Mouse (Mus musculus): ENCODE results near the gene Cmtm2b. TPM values are rescaled to one million over a fixed set of nuclear protein-coding genes. Genes with fewer than 3 reads are reported as not detected.
A peak's percentile ranks its signal among the peaks of the same experiment; 100 is the strongest.

The Cmtm2b gene
- polyA plus RNA-seq, 1 experiment from 2014 or later, result not detected

DNA sequence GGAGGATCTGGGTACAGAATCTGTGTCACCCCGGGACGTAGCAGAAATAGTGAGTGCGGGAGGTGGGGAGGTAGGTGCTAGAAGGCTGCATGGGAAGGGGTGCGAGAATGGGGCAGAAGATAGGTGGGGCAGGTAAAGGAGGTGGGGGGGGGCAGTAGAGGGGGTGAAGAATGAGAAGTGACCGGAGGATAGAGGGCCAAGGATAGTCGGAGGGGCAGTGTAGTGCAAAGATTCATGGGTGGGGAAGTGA is 17.9 kb downstream of the Cmtm2b start:
- H3K4me1 ChIP-seq (ENCODE audit: control insufficient read depth, low read depth, low read length), result no peaks in the 10 kb centered on the region; the same call in 1 of the 2 replicates
- H3K27ac ChIP-seq (ENCODE audit: low read length), result peak overlapping the region; percentile 53; the same call in 1 of the 2 replicates
- no peaks in the 10 kb centered on the region for H3K9me3 ChIP-seq (replicated peaks; ENCODE audit: control insufficient read depth, low read length)
- H3K36me3 ChIP-seq (ENCODE audit: control insufficient read depth, insufficient read depth), result no peaks in the 10 kb centered on the region
- WGBS (ENCODE audit: insufficient replicate concordance), result 5% methylated on average over 6 of the region's 6 CpGs
- peaks cover 11% of the 10 kb centered on the region; the same call in 1 of the 2 replicates for H3K27me3 ChIP-seq (ENCODE audit: control insufficient read depth, insufficient read depth, low read depth, low read length)
- H3K4me3 ChIP-seq (ENCODE audit: low read depth, low read length), result peak overlapping the region; percentile 61
- H3K4me2 ChIP-seq (ENCODE audit: low read depth, low read length), result peak overlapping the region; percentile 60
- H3K9ac ChIP-seq (ENCODE audit: low read depth, low read length), result peak overlapping the region; percentile 59; the same call in 1 of the 2 replicates
- ATAC-seq (ENCODE audit: low read depth), result no peak

DNA sequence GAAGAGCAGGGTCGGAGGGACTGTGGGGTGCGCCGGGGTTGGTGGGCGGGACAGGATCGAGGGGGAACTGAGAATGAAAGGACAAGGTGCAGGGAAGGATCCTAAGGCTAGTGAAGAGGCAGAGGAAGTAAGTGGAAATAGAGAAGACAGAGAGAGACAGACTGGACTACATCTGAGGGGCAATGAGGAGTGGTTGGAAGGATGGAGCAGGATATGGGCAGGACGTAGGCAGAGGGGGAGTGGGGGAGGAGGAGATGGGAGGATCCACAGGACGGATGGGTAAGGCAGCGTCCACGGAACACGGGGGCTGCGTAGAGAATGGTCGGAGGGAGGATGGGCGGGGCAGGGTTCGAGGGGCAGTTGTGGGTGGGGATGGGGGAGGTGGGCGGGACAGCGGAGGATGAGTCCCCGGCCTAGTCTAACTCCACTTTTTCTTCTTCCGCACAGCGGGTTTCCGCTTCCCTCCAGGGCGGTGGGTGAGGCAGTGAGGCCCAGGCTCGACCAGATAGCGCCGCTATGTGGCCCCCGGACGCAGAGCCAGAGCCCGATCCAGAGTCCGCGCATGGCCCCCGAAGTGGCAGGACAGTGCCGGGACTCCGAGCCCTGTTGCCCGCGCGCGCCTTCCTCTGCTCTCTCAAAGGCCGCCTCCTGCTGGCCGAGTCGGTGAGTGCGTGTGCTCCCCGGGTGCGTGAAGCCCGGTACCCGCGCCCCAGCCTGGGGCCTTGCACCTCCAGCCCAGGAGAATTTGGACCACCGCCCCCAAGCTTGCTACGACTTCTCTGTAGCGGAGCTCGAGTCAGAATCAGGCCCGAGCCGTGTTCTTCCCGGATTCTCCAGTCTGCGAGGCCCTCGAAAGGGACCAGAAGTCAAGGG is 18.4 kb downstream of the Cmtm2b start:
- Histone ChIP-seq H3K9ac (ENCODE audit: low read depth, low read length) (peak overlapping the region; percentile 59), H3K27me3 (ENCODE audit: control insufficient read depth, insufficient read depth, low read depth, low read length) (peaks cover 11% of the 10 kb centered on the region; the same call in 1 of the 2 replicates), H3K9me3 (replicated peaks; ENCODE audit: control insufficient read depth, low read length) (no peaks in the 10 kb centered on the region), H3K27ac (ENCODE audit: low read length) (peak overlapping the region; percentile 54), H3K4me2 (ENCODE audit: low read depth, low read length) (peak overlapping the region; percentile 60), H3K36me3 (ENCODE audit: control insufficient read depth, insufficient read depth) (no peaks in the 10 kb centered on the region), H3K4me1 (ENCODE audit: control insufficient read depth, low read depth, low read length) (no peaks in the 10 kb centered on the region; the same call in 1 of the 2 replicates), H3K4me3 (ENCODE audit: low read depth, low read length) (peak overlapping the region; percentile 61)
- under 1% methylated on average over 51 of the region's 54 CpGs for WGBS (ENCODE audit: insufficient replicate concordance)
- ATAC-seq (ENCODE audit: low read depth), result peak; percentile 62

DNA sequence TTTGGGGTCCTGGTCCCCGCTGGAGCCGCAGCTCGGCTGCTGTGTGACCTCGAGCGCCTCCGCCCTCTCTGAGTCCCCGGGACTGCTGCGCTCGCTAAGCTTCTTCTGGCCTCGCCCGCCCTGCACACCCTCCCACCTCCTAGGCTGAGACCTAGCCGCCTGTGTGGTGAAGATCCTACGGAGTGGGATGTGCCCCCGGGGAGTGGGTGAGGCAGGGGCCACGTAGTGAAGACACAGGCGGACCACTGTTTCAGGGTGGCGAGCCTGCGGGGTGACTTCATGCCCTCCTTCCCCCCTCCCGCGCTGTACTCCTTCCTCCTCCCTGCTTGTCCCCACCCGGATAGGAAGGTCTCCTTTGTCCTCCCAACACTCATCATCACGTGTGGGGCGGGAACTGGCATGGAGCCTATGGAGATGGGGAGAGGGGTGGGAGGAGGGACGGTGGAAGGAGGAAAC is 19.1 kb downstream of the Cmtm2b start:
- Histone ChIP-seq H3K27me3 (ENCODE audit: control insufficient read depth, insufficient read depth, low read depth, low read length) (peaks cover 11% of the 10 kb centered on the region; the same call in 1 of the 2 replicates), H3K27ac (ENCODE audit: low read length) (peak overlapping the region; percentile 54), H3K9me3 (replicated peaks; ENCODE audit: control insufficient read depth, low read length) (no peaks in the 10 kb centered on the region), H3K9ac (ENCODE audit: low read depth, low read length) (peak overlapping the region; percentile 59), H3K4me1 (ENCODE audit: control insufficient read depth, low read depth, low read length) (no peaks in the 10 kb centered on the region; the same call in 1 of the 2 replicates), H3K36me3 (ENCODE audit: control insufficient read depth, insufficient read depth) (no peaks in the 10 kb centered on the region), H3K4me2 (ENCODE audit: low read depth, low read length) (peak overlapping the region; percentile 60), H3K4me3 (ENCODE audit: low read depth, low read length) (peak overlapping the region; percentile 61)
- 4% methylated on average over 24 of the region's 24 CpGs for WGBS (ENCODE audit: insufficient replicate concordance)
- peak; percentile 38 for ATAC-seq (ENCODE audit: low read depth)

DNA sequence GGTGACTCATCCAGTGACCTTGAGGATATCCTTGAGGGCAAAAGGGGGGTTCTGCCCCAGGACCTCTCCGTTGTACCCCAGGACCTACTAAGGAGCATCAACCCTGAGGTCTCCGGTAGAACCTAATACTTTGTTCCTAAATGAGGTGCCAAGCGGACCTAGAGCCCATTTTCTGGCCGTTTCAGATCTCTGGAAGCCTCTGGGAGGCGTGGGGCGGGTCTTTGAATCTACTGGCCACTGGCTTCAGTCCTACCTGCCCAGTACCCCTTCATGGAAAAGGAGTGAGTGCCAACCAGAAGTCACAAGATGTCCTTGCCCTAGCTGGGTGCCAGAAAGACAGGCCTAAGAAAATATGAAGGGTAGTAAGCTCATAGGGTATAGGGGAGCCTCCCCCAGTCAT is 19.6 kb downstream of the Cmtm2b start:
- Histone ChIP-seq H3K36me3 (ENCODE audit: control insufficient read depth, insufficient read depth) (no peaks in the 10 kb centered on the region), H3K9me3 (replicated peaks; ENCODE audit: control insufficient read depth, low read length) (no peaks in the 10 kb centered on the region), H3K4me3 (ENCODE audit: low read depth, low read length) (peak overlapping the region; percentile 61), H3K9ac (ENCODE audit: low read depth, low read length) (no peak overlapping the region), H3K27ac (ENCODE audit: low read length) (peak overlapping the region; percentile 15; the same call in 1 of the 2 replicates), H3K4me1 (ENCODE audit: control insufficient read depth, low read depth, low read length) (no peaks in the 10 kb centered on the region; the same call in 1 of the 2 replicates), H3K27me3 (ENCODE audit: control insufficient read depth, insufficient read depth, low read depth, low read length) (peaks cover 11% of the 10 kb centered on the region; the same call in 1 of the 2 replicates), H3K4me2 (ENCODE audit: low read depth, low read length) (peak overlapping the region; percentile 60; the same call in 1 of the 2 replicates)
- WGBS (ENCODE audit: insufficient replicate concordance), result 47% methylated on average over 6 of the region's 6 CpGs
- no peak for ATAC-seq (ENCODE audit: low read depth)

DNA sequence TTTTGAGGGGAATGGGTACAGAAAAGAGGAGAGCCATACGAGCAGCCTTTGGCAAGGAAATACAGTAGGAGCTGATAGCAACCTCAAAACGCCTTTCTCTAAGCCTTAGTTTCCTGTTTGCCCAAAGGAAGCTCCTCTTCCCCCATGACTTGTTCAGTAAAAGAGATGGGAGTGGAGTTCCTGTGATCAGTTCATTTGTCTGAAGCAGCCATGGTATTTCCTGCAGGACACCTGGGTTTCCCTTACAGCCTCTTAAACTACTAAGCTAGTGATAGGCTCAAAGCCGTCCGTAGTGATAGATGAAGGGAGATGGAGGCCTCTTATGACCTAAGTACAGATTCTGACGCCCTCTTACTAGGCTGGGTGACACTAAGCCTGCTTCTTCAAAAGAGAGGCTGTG is 20.4 kb downstream of the Cmtm2b start:
- 49% methylated on average over 5 of the region's 5 CpGs for WGBS (ENCODE audit: insufficient replicate concordance)
- Histone ChIP-seq H3K4me1 (ENCODE audit: control insufficient read depth, low read depth, low read length) (no peaks in the 10 kb centered on the region; the same call in 1 of the 2 replicates), H3K9ac (ENCODE audit: low read depth, low read length) (no peak overlapping the region), H3K27me3 (ENCODE audit: control insufficient read depth, insufficient read depth, low read depth, low read length) (peaks cover 11% of the 10 kb centered on the region; the same call in 1 of the 2 replicates), H3K9me3 (replicated peaks; ENCODE audit: control insufficient read depth, low read length) (no peaks in the 10 kb centered on the region), H3K4me3 (ENCODE audit: low read depth, low read length) (no peak overlapping the region), H3K27ac (ENCODE audit: low read length) (no peak overlapping the region), H3K36me3 (ENCODE audit: control insufficient read depth, insufficient read depth) (no peaks in the 10 kb centered on the region), H3K4me2 (ENCODE audit: low read depth, low read length) (no peak overlapping the region)
- no peak for ATAC-seq (ENCODE audit: low read depth)

DNA sequence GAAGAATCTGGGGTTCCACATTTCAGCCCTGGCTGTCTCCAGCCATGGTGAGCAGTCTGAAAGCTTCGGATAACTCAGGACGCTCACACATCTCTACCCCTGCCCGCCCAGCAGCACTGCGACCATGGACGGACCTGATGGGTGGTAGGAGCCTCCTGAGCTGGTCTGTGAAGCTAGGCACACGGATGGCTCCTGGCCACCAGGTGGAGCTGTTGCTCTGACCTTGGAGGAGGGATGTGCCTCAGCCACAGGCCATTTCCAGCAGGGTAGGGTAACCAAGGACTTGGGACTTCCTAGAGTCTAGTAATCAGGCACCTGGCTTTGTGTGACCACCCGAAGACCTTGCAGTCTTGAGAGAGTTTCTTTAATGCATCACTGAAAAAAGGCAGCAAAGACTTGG is 21.9 kb downstream of the Cmtm2b start:
- peak; percentile 25; the same call in 1 of the 2 replicates for ATAC-seq (ENCODE audit: low read depth)
- no peak overlapping the region for H3K9ac ChIP-seq (ENCODE audit: low read depth, low read length)
- no peak overlapping the region for H3K4me2 ChIP-seq (ENCODE audit: low read depth, low read length)
- H3K36me3 ChIP-seq (ENCODE audit: control insufficient read depth, insufficient read depth), result no peaks in the 10 kb centered on the region
- WGBS (ENCODE audit: insufficient replicate concordance), result 12% methylated on average over 7 of the region's 7 CpGs
- no peaks in the 10 kb centered on the region; the same call in 1 of the 2 replicates for H3K4me1 ChIP-seq (ENCODE audit: control insufficient read depth, low read depth, low read length)
- H3K27me3 ChIP-seq (ENCODE audit: control insufficient read depth, insufficient read depth, low read depth, low read length), result peaks cover 11% of the 10 kb centered on the region; the same call in 1 of the 2 replicates
- no peaks in the 10 kb centered on the region for H3K9me3 ChIP-seq (replicated peaks; ENCODE audit: control insufficient read depth, low read length)
- H3K4me3 ChIP-seq (ENCODE audit: low read depth, low read length), result no peak overlapping the region
- no peak overlapping the region for H3K27ac ChIP-seq (ENCODE audit: low read length)

DNA sequence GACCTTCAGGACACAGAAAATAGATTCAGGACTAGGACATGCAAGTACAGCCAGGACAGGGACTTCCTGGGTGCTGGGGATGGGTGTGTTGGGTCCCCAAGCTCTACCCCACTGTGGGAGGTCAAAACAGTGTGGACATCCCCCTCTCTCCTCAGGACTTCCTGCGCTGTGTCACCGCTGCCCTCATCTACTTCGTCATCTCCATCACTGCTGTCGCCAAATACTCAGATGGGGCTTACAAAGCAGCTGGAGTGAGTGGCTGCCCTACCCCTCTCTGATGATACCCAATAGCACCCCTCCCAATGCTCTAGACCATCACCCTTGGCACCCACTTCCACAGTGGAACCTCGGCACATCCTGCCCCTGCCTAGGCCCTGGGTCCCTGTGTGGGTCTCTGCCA is 22.6 kb downstream of the Cmtm2b start:
- WGBS (ENCODE audit: insufficient replicate concordance), result 77% methylated on average over 5 of the region's 5 CpGs
- no peak overlapping the region for H3K4me3 ChIP-seq (ENCODE audit: low read depth, low read length)
- ATAC-seq (ENCODE audit: low read depth), result no peak
- H3K9ac ChIP-seq (ENCODE audit: low read depth, low read length), result no peak overlapping the region
- H3K4me1 ChIP-seq (ENCODE audit: control insufficient read depth, low read depth, low read length), result no peaks in the 10 kb centered on the region; the same call in 1 of the 2 replicates
- H3K4me2 ChIP-seq (ENCODE audit: low read depth, low read length), result no peak overlapping the region
- no peaks in the 10 kb centered on the region for H3K36me3 ChIP-seq (ENCODE audit: control insufficient read depth, insufficient read depth)
- H3K27ac ChIP-seq (ENCODE audit: low read length), result no peak overlapping the region
- H3K27me3 ChIP-seq (ENCODE audit: control insufficient read depth, insufficient read depth, low read depth, low read length), result peaks cover 11% of the 10 kb centered on the region; the same call in 1 of the 2 replicates
- H3K9me3 ChIP-seq (replicated peaks; ENCODE audit: control insufficient read depth, low read length), result no peaks in the 10 kb centered on the region

DNA sequence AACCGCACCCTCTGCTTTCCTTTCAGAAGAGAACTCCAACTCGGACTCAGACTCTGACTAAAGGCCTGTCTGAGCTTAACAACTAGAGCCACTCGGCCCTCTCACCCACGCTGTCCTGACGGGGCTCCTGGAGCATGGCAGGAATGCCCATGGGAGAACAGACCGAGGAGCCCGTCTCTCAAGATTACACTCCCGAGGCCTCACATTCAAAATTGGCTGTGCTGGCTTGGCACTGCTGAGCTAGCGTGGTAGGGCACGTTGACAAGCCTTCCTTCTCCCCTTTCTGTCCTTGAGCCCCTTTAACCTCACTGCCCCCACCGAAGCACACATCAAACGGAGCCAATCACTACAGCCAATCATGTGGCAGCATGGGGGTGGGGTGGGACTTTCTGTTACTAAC is 24.7 kb downstream of the Cmtm2b start:
- Histone ChIP-seq H3K27me3 (ENCODE audit: control insufficient read depth, insufficient read depth, low read depth, low read length) (0 out of 2 replicates have a peak, but pooled peaks cover under 1% of the 10 kb centered on the region), H3K4me3 (ENCODE audit: low read depth, low read length) (no peak overlapping the region), H3K9ac (ENCODE audit: low read depth, low read length) (no peak overlapping the region), H3K36me3 (ENCODE audit: control insufficient read depth, insufficient read depth) (no peaks in the 10 kb centered on the region), H3K4me2 (ENCODE audit: low read depth, low read length) (no peak overlapping the region), H3K4me1 (ENCODE audit: control insufficient read depth, low read depth, low read length) (no peaks in the 10 kb centered on the region), H3K9me3 (replicated peaks; ENCODE audit: control insufficient read depth, low read length) (no peaks in the 10 kb centered on the region), H3K27ac (ENCODE audit: low read length) (no peak overlapping the region)
- 54% methylated on average over 12 of the region's 12 CpGs for WGBS (ENCODE audit: insufficient replicate concordance)
- no peak for ATAC-seq (ENCODE audit: low read depth)

DNA sequence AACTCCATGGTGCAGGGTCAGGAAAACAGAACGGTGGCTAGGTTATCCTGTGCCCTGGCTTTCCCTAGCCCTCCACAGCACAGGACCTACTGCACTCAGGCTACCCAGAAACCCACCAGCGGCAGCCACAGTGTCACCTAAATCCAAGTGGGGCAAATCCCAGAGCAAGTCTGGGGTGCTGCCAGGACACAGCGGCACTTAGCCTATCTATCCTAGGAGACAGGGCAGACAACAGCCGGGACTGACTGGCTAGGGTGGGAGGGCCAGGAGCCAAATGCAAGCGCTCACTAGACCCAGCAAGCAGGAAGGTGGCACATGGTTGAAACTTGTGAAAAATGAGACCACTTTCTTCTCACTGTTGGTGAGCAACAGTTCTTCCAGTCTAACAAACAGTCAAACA is 26.9 kb downstream of the Cmtm2b start:
- no peak overlapping the region for H3K4me3 ChIP-seq (ENCODE audit: low read depth, low read length)
- H3K4me2 ChIP-seq (ENCODE audit: low read depth, low read length), result no peak overlapping the region
- ATAC-seq (ENCODE audit: low read depth), result no peak
- H3K9ac ChIP-seq (ENCODE audit: low read depth, low read length), result no peak overlapping the region
- no peaks in the 10 kb centered on the region for H3K27me3 ChIP-seq (ENCODE audit: control insufficient read depth, insufficient read depth, low read depth, low read length)
- WGBS (ENCODE audit: insufficient replicate concordance), result 77% methylated on average over 5 of the region's 5 CpGs
- no peaks in the 10 kb centered on the region for H3K9me3 ChIP-seq (replicated peaks; ENCODE audit: control insufficient read depth, low read length)
- H3K4me1 ChIP-seq (ENCODE audit: control insufficient read depth, low read depth, low read length), result no peaks in the 10 kb centered on the region
- H3K27ac ChIP-seq (ENCODE audit: low read length), result no peak overlapping the region
- no peaks in the 10 kb centered on the region for H3K36me3 ChIP-seq (ENCODE audit: control insufficient read depth, insufficient read depth)
